Mouse (Mus musculus) myocyte (in vitro differentiated cells): ENCODE measurements around the gene Trim29. TPM values are rescaled to one million over a fixed set of nuclear protein-coding genes. Genes with fewer than 3 reads are reported as not detected.

Source experiments
- H3K27me3 ChIP-seq: one replicate; pipeline ENCODE4 v1.6.1; 2011; ENCODE audit not compliant: control insufficient read depth, insufficient read depth, insufficient read length
- H3K36me3 ChIP-seq: one replicate; pipeline ENCODE4 v1.6.1; 2011; ENCODE audit not compliant: control insufficient read depth, insufficient read depth
- H3K4me2 ChIP-seq: one replicate; pipeline ENCODE4 v1.6.1; 2011; ENCODE audit warnings: low read depth, control low read depth
- H3K4me3 ChIP-seq: one replicate; pipeline ENCODE4 v1.5.1; 2011; ENCODE audit warnings: mild to moderate bottlenecking, control low read depth, moderate library complexity
- H3K79me2 ChIP-seq: one replicate; pipeline ENCODE4 v1.6.1; 2011; ENCODE audit not compliant: control insufficient read depth, insufficient read depth
- H3ac ChIP-seq: one replicate; pipeline ENCODE4 v1.6.1; 2011; ENCODE audit not compliant: control insufficient read depth, insufficient read length
- CEBPB ChIP-seq: IDR thresholded peaks from 2 replicates; pipeline ENCODE4 v1.6.1; 2011; ENCODE audit warnings: mild to moderate bottlenecking, moderate library complexity; ENCODE audit not compliant: poor library complexity, insufficient read depth, severe bottlenecking
- E2F4 ChIP-seq: IDR thresholded peaks from one replicate; pipeline ENCODE4 v1.6.1; 2011; ENCODE audit warnings: mild to moderate bottlenecking, control low read depth, moderate library complexity; ENCODE audit not compliant: insufficient read depth
- MAX ChIP-seq: IDR thresholded peaks from one replicate; pipeline ENCODE4 v1.6.1; 2011; ENCODE audit warnings: low read depth, mild to moderate bottlenecking, control low read depth
- MYOD1 ChIP-seq, 3 experiments: IDR thresholded peaks; one replicate each; pipeline ENCODE4 v1.6.1; 2011; ENCODE audit warnings: control low read depth in 2 of 3, low read depth in 2 of 3, mild to moderate bottlenecking in 2 of 3, moderate library complexity in 1 of 3; ENCODE audit not compliant: insufficient read length in 2 of 3, control insufficient read depth in 1 of 3
- MYOG ChIP-seq, 3 experiments: IDR thresholded peaks; one replicate each; pipeline ENCODE4 v1.6.1; 2011; ENCODE audit warnings: control low read depth in 2 of 3, low read depth in 2 of 3, mild to moderate bottlenecking in 2 of 3; ENCODE audit not compliant: insufficient read length in 2 of 3, control insufficient read depth in 1 of 3, insufficient read depth in 1 of 3
- POLR2A ChIP-seq: IDR thresholded peaks from one replicate; pipeline ENCODE4 v1.6.1; 2011; ENCODE audit warnings: low read depth, mild to moderate bottlenecking, control low read depth, moderate library complexity; ENCODE audit not compliant: insufficient read length
- POLR2AphosphoS2 ChIP-seq: IDR thresholded peaks from one replicate; pipeline ENCODE4 v1.6.1; 2011; ENCODE audit warnings: low read depth, control low read depth; ENCODE audit not compliant: insufficient read length
- REST ChIP-seq: IDR thresholded peaks from one replicate; pipeline ENCODE4 v1.6.1; 2011; ENCODE audit warnings: mild to moderate bottlenecking, control low read depth, moderate library complexity; ENCODE audit not compliant: insufficient read depth, insufficient read length
- SRF ChIP-seq: IDR thresholded peaks from one replicate; pipeline ENCODE4 v1.6.1; 2011; ENCODE audit warnings: low read depth; ENCODE audit not compliant: control insufficient read depth, insufficient read length
- TCF12 ChIP-seq: IDR thresholded peaks from one replicate; pipeline ENCODE4 v1.6.1; 2011; ENCODE audit warnings: mild to moderate bottlenecking, control low read depth; ENCODE audit not compliant: poor library complexity, insufficient read depth, severe bottlenecking
- TCF3 ChIP-seq: IDR thresholded peaks from one replicate; pipeline ENCODE4 v1.6.1; 2011; ENCODE audit warnings: low read depth, control low read depth; ENCODE audit not compliant: insufficient read length
- USF1 ChIP-seq: IDR thresholded peaks from one replicate; pipeline ENCODE4 v1.6.1; 2011; ENCODE audit warnings: low read depth, mild to moderate bottlenecking, control low read depth, moderate library complexity
- polyA plus RNA-seq: library from polyadenylated mRNA; unstranded; fragments of >200 nt; fragmentation: generic; extraction: Trizol; gene quantifications from one replicate; pipeline ENCODE4 v1.2.1, GENCODE M21; 2012; ENCODE audit warnings: missing spikeins

Gene Trim29
- polyA plus RNA-seq, 1 experiment, result 0.05 TPM

DNA sequence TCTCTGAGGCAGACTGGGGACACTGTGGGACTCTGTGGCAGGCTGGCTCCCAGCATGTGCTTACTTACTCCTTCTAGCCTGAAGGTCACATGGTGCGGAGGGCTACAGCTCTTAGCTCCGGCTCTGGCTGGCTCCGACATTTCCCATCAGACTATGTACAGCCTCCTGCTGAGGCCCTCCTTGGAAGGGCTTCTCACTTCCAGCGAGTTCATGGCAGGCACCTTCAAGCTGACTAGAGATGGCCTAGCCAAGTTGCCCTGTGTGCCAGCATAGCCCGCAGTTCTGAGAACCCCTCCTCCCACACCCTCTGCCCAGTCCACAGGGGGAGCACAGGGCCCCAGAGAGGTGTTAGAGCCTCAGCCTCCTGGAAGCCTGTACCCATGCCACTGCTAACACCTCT lies 19.8 kb downstream of the Trim29 start:
- H3K4me3 ChIP-seq, result no peak overlapping the region
- H3K36me3 ChIP-seq, result no peaks in the 10 kb centered on the region
- H3ac ChIP-seq, result no peak overlapping the region
- TF ChIP-seq TCF3, result no peak
- no peak for TF ChIP-seq POLR2AphosphoS2
- no peak for TF ChIP-seq MYOG (IDR thresholded peaks at IDR 0.05; ENCODE audit: control insufficient read depth in 1 of 3, insufficient read depth in 1 of 3, insufficient read length in 2 of 3, low read depth in 2 of 3)
- TF ChIP-seq MAX, result no peak
- no peak for TF ChIP-seq POLR2A
- no peak for TF ChIP-seq REST
- H3K27me3 ChIP-seq, result peaks cover 9% of the 10 kb centered on the region
- no peak overlapping the region for H3K4me2 ChIP-seq
- no peaks in the 10 kb centered on the region for H3K79me2 ChIP-seq

DNA sequence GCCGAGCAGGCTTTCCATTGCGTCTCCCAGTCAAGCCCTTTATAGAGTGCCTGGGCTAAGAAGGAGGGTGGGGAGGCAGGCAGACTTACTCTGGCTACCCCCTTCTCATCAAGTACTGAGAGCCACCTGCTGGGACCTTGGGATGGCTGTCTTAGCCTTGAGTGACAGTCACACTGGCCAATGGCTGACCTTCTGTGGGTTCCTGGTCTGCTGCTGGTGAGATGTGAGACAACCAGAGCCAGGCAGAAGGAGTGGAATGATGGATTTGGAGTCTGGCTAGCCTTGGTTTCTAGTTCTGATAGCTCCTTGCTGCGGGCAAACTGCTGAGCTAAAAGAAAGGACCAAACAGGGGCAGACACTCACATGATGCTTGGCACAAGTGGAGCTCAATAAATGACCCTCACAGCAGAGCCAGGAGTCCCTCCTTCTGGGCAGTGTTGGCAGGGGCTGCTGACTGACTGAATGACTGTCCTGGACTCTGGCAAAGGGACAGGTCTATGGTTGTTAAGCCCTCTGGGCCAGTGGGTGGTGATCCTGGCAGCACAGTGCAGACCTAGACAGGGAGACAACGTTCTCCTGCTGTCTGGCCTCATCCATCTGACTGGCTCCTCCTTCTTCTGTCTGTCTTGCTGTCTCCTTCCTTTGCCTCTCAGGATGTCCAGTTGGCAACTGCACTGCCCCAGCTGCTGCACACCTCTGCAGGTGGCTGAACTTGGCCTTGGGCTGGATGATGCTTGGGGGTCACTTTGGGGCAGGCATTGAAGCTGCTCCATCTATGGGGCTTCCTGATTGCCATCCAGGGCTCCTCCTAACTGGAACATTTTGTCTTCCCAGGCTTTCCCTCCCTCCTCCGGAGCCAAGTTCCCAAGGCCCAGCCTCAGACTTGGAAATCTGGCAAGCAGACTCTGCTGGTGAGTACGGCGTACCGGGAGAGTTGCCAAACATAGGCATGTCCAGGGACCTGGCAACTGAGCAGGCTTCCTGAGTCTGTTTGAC lies 21.1 kb downstream of the Trim29 start:
- H3K4me2 ChIP-seq, result no peak overlapping the region
- H3ac ChIP-seq, result no peak overlapping the region
- no peaks in the 10 kb centered on the region for H3K79me2 ChIP-seq
- H3K27me3 ChIP-seq, result peaks cover 11% of the 10 kb centered on the region
- H3K4me3 ChIP-seq, result no peak overlapping the region
- TF ChIP-seq POLR2AphosphoS2 (no peak), USF1 (no peak)
- H3K36me3 ChIP-seq, result no peaks in the 10 kb centered on the region

- H3K27me3 ChIP-seq, result peaks cover 11% of the 10 kb centered on the region
- no peaks in the 10 kb centered on the region for H3K79me2 ChIP-seq
- no peak overlapping the region for H3K4me3 ChIP-seq
- no peak for TF ChIP-seq POLR2A
- TF ChIP-seq USF1, result no peak
- TF ChIP-seq E2F4, result no peak
- TF ChIP-seq REST, result no peak
- no peak for TF ChIP-seq MYOD1 (IDR thresholded peaks at IDR 0.05; ENCODE audit: control insufficient read depth in 1 of 3, insufficient read length in 2 of 3, low read depth in 2 of 3)
- no peak for TF ChIP-seq SRF
- H3K36me3 ChIP-seq, result no peaks in the 10 kb centered on the region
- H3ac ChIP-seq, result no peak overlapping the region
- no peak overlapping the region for H3K4me2 ChIP-seq
These were observed 23.8 kb downstream of the Trim29 start for GRCm38 (mm10) chr9:43334476-43334875.

GRCm38 (mm10) chr9:43337636-43338035 lies 27.0 kb downstream of the Trim29 start:
- Histone ChIP-seq H3K27me3 (peaks cover 26% of the 10 kb centered on the region), H3K79me2 (no peaks in the 10 kb centered on the region), H3K36me3 (no peaks in the 10 kb centered on the region), H3K4me3 (no peak overlapping the region), H3ac (no peak overlapping the region), H3K4me2 (no peak overlapping the region)
- TF ChIP-seq E2F4 (no peak), USF1 (no peak), REST (no peak), SRF (no peak), MYOD1 (IDR thresholded peaks at IDR 0.05; ENCODE audit: control insufficient read depth in 1 of 3, insufficient read length in 2 of 3, low read depth in 2 of 3) (no peak), TCF12 (no peak), POLR2A (no peak), CEBPB (no peak), TCF3 (no peak), POLR2AphosphoS2 (no peak), MAX (no peak), MYOG (IDR thresholded peaks at IDR 0.05; ENCODE audit: control insufficient read depth in 1 of 3, insufficient read depth in 1 of 3, insufficient read length in 2 of 3, low read depth in 2 of 3) (no peak)

GRCm38 (mm10) chr9:43338067-43338466 lies 27.4 kb downstream of the Trim29 start:
- Histone ChIP-seq H3K4me3 (no peak overlapping the region), H3K27me3 (peaks cover 28% of the 10 kb centered on the region), H3K79me2 (no peaks in the 10 kb centered on the region), H3K4me2 (no peak overlapping the region), H3K36me3 (no peaks in the 10 kb centered on the region), H3ac (no peak overlapping the region)
- no peak for TF ChIP-seq MAX
- TF ChIP-seq E2F4, result no peak

DNA sequence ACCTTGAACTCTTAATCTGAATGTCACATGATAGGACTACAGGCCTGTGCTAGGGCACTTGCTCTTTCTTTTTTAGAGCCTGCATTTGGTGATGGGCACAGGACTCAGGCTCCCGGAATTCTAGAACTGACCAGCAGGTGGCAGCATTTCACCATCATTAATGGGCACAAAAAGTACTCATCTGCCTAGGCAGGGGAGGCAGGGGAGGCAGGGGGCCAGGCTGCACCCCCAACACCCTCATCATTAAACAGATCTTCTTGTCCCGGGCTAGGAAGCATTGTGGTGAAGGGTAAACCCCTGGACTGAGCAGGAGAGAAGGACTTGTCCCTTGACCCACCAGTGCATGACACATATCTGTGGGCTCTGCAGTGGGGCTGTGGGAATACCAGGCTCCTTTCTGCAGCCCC lies 29.0 kb downstream of the Trim29 start:
- H3K4me3 ChIP-seq, result no peak overlapping the region
- peaks cover 31% of the 10 kb centered on the region for H3K27me3 ChIP-seq
- H3K4me2 ChIP-seq, result no peak overlapping the region
- no peaks in the 10 kb centered on the region for H3K36me3 ChIP-seq
- no peak for TF ChIP-seq MYOD1 (IDR thresholded peaks at IDR 0.05; ENCODE audit: control insufficient read depth in 1 of 3, insufficient read length in 2 of 3, low read depth in 2 of 3)
- no peak for TF ChIP-seq TCF3
- TF ChIP-seq POLR2AphosphoS2, result no peak
- no peak for TF ChIP-seq MYOG (IDR thresholded peaks at IDR 0.05; ENCODE audit: control insufficient read depth in 1 of 3, insufficient read depth in 1 of 3, insufficient read length in 2 of 3, low read depth in 2 of 3)
- TF ChIP-seq TCF12, result no peak
- TF ChIP-seq USF1, result no peak
- TF ChIP-seq MAX, result no peak
- TF ChIP-seq SRF, result no peak
- no peak for TF ChIP-seq CEBPB
- no peak for TF ChIP-seq REST
- TF ChIP-seq E2F4, result no peak
- no peak for TF ChIP-seq POLR2A
- no peaks in the 10 kb centered on the region for H3K79me2 ChIP-seq
- H3ac ChIP-seq, result no peak overlapping the region
